Mouse (Mus musculus): Measurements from ENCODE around the gene Rundc1. TPM values are rescaled to one million over a fixed set of nuclear protein-coding genes. Genes with fewer than 3 reads are reported as not detected.

The Rundc1 gene
- polyA plus RNA-seq (2012) = 5.6 and 7.3 TPM in 2 replicates

DNA sequence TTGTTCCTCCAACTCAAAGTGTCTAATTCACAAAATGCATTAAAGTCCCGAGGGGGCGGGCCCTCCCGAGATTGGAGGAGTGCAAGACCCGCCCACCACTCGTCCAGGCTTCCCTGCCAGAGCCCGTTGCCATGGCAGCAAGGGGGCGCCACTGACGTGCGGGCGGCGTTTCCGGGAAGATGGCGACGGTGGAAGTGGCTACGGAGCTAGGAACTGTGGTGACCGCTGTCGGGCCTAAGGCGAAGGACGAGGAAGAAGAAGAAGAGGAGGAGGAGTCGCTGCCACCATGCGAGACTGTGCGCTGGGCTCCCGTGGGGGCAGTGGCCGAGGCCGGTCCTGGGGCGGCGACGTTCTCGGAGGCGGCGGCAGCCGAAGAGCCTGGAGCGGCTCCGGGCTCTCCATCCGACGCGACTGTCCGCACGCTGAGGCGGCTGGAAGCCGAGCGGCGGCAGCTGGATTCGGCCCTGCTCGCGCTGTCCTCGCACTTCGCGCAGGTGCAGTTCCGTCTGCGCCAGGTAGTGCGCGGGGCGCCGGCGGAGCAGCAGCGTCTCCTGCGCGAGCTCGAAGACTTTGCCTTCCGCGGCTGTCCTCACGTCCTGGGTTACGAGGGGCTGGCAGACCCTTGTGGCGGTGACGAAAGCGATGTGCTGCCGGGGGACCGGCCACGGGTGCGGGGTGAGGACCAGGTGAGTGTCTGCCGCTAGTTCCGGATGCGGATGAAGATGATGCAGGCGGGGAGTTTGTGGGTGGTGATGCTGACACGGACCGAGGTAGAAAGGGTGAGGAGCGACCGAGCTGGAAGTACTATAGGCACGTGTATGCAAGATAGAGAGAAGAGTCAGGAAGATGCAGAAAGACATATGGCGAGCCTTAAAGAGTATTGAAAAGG is at the start of gene Rundc1, which contains the start of gene Ptges3l:
Gene Rundc1, plus strand, starts transcription at position 161 of the 889 bp plus-strand sequence.
Gene Ptges3l, minus strand, starts transcription at position 409 of the 889 bp plus-strand sequence.

DNA sequence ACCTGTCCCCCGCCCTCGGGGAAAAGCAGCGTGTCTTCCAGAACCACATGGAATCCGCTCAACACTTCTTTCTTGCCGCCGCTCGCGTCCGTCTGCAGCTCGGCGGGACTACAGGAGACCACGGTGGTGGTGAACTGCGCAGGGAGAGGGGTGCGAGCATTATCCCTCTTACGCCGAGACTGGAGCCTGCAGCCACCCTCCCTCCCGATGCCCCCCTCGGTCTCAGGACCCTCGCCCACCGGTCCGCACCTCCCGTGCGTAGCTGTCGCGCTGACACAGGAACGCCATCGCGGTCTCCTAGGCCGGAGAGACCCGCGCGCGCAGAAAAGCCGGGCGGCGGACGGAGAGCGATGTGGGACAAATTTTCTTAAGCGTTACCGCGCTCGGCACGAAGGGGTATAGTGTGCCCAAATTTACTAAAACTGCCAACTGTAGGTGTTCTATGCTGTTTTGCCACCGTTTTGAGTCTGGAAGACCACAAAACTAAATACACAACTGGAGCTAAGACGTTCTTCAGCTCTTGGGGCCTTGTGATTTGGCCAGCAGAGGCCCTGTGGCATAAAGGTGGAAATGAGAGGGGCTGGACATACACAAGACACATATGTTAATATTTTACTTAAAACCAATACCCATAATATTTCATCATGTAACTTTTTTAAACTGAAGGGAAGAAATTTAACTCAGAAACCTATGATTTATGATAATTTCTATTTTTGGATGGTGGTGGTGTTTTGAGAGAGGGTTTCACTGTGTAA is 7.6 kb upstream of the Rundc1 start, which contains the start of gene Aarsd1:
Gene Aarsd1, minus strand, starts transcription at position 515 of the 755 bp plus-strand sequence.

GRCm38 (mm10) chr11:101424105-101424851 is 607 bp upstream of the Rundc1 start, which contains the start of gene Gm27029:
TSS of gene Gm27029 (minus strand) at chr11:101424796.

DNA sequence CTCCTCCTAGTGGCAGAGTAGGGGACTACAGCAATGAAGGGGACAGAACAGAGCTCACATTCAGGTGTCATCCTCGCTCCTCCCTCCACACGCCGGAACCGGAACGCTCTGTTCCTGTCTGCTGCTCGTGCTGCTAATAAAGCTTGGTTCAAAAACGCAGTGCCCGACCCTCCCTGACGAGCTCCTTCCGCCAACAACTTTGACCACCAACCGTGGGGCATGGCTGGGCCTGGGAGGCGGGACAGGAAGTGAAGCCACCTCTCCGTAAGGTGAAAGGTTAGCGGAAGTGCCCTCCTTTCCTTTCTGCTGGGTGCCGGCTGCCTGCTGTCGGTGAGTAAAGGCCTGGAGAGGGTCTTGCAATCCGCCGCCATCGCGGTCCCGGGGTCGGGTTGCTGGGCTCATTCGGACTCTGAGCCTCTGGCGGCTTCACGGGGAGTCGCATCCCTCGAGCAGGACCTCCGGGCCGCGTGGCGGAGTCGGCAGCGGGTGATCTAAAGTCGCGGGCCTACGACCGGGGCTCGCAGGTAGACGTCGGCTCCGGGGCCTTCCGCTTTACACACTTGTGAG is 17.3 kb downstream of the Rundc1 start, which contains the start of gene Rpl27:
Gene Rpl27, plus strand, starts transcription at position 172 of the 567 bp plus-strand sequence.

DNA sequence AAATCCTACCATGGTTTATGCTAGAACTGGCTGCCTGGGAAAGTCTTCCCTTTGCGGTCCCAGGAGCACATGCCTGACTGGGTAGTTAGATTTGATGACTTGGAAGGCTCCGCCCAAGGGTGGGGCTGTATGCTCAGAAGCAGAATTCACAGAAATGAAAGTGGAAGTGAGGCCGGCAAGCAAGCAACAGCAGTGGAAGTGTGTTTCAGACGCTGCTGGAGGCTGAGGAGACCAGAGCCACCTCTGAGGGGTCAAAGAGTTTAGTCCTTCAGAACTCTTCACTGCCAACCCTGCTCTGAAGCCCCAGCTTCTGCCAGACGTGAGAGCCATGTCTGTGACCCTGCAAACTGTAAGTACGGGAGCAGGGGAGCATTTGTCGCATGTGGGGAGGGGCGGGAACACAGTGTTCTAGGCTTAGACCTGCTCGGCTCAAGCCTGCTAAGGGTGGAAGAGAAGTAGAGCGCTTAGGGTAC is 23.4 kb downstream of the Rundc1 start, which contains the start of gene Ifi35:
Gene Ifi35, plus strand, starts transcription at position 134 of the 473 bp plus-strand sequence.

GRCm38 (mm10) chr11:101464211-101465100 is 39.6 kb downstream of the Rundc1 start, which contains the start of gene Rnd2:
TSS of gene Rnd2 (plus strand) at chr11:101464999.

GRCm38 (mm10) chr11:101465869-101466551 is 41.1 kb downstream of the Rundc1 start, which contains the start of gene Vat1:
TSS of gene Vat1 (minus strand) at chr11:101466230.

Other genes with a start within 250 kb of the Rundc1 start
- gene Ccr10, start 249.6 kb upstream of the Rundc1 start, polyA plus RNA-seq (2012) = 0.12 and 0.25 TPM in 2 replicates
- gene Ezh1, start 198.6 kb upstream of the Rundc1 start, polyA plus RNA-seq (2012) = 4.0 and 4.4 TPM in 2 replicates
- gene Ramp2, start 179.1 kb upstream of the Rundc1 start, polyA plus RNA-seq (2012) = 0.44 TPM in 1 of 2 replicates, not detected in the other
- gene Vps25, start 171.4 kb upstream of the Rundc1 start, polyA plus RNA-seq (2012) = 95.7 and 108 TPM in 2 replicates
- gene Wnk4, start 164.5 kb upstream of the Rundc1 start, polyA plus RNA-seq (2012) = 0.48 and 1.5 TPM in 2 replicates
- 0.18 and 0.28 TPM in 2 replicates for gene Cntd1, start 146.1 kb upstream of the Rundc1 start, polyA plus RNA-seq (2012)
- gene Coa3, start 146.0 kb upstream of the Rundc1 start, polyA plus RNA-seq (2012) = 27.4 and 27.5 TPM in 2 replicates
- 116 and 157 TPM in 2 replicates for gene Becn1, start 122.8 kb upstream of the Rundc1 start, polyA plus RNA-seq (2012)
- gene Psme3, start 108.9 kb upstream of the Rundc1 start, polyA plus RNA-seq (2012) = 57.6 and 67.2 TPM in 2 replicates
- 3.4 and 5.3 TPM in 2 replicates for gene Aoc2, start 100.0 kb upstream of the Rundc1 start, polyA plus RNA-seq (2012)
- gene Aoc3, start 94.5 kb upstream of the Rundc1 start, polyA plus RNA-seq (2012) = 0.09 TPM in 1 of 2 replicates, not detected in the other
- not detected in 2 replicates for gene G6pc, start 57.5 kb upstream of the Rundc1 start, polyA plus RNA-seq (2012)
- gene Aarsd1, start 7.5 kb upstream of the Rundc1 start, polyA plus RNA-seq (2012) = 67.2 and 86.7 TPM in 2 replicates
- gene Gm27029, start 289 bp upstream of the Rundc1 start, polyA plus RNA-seq (2012) = 1.2 and 1.4 TPM in 2 replicates
- gene Ptges3l, start 248 bp downstream of the Rundc1 start, polyA plus RNA-seq (2012) = 0.53 and 1.1 TPM in 2 replicates
- 714 and 821 TPM in 2 replicates for gene Rpl27, start 17.2 kb downstream of the Rundc1 start, polyA plus RNA-seq (2012)
- 20.0 and 23.7 TPM in 2 replicates for gene Ifi35, start 23.3 kb downstream of the Rundc1 start, polyA plus RNA-seq (2012)
- 7.8 and 12.1 TPM in 2 replicates for gene Rnd2, start 39.9 kb downstream of the Rundc1 start, polyA plus RNA-seq (2012)
- gene Vat1, start 41.1 kb downstream of the Rundc1 start, polyA plus RNA-seq (2012) = 200 and 226 TPM in 2 replicates
- 7.4 and 9.3 TPM in 2 replicates for gene Brca1, start 126.9 kb downstream of the Rundc1 start, polyA plus RNA-seq (2012)
- gene Nbr1, start 127.1 kb downstream of the Rundc1 start, polyA plus RNA-seq (2012) = 43.7 and 46.7 TPM in 2 replicates
- gene Tmem106a, start 157.2 kb downstream of the Rundc1 start, polyA plus RNA-seq (2012) = 1.6 and 2.5 TPM in 2 replicates
- gene Gm11634, start 174.2 kb downstream of the Rundc1 start, polyA plus RNA-seq (2012) = not detected in 2 replicates
- 3.7 and 8.7 TPM in 2 replicates for gene Rdm1, start 202.1 kb downstream of the Rundc1 start, polyA plus RNA-seq (2012)
- 3.3 and 4.0 TPM in 2 replicates for gene Arl4d, start 240.5 kb downstream of the Rundc1 start, polyA plus RNA-seq (2012)